Mouse (Mus musculus): ENCODE results near the gene Gm10337.

The Gm10337 gene

GRCm38 (mm10) chr15:102552599-102552998 lies 49.1 kb downstream of the Gm10337 start:
- no peak for DNase-seq (ENCODE audit: low spot score in 2 of 2)
